Mouse (Mus musculus): ENCODE results near the gene Rps6ka5.

DNA sequence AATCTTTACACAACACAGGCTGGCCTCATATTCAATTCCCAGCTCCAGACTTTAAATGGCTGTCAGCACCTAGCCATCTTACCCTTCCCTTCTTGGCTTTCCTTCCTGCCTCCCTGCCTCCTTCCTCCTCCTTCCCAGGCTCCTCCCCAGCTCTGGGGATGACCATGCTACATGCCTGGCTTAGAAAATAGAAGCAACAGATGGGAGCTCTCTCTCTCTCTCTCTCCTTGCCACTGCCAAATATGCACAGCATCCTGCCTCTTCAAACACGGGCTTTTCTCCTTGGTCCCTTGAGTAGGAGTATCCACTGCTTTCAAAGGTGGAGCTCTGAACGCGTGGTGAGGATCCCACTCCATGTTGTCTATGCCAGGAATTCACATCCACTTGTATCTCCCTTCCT is 44.0 kb upstream of the Rps6ka5 start:
- no peak for TF ChIP-seq CTCF (conservative IDR thresholded peaks at IDR 0.05; ENCODE audit: insufficient read depth, insufficient read length, low read depth, low read length)
- TF ChIP-seq POLR2A (IDR thresholded peaks at IDR 0.05; ENCODE audit: low read depth, low read length): no peak

Measured in kidney, adult 2 months (tissue).